Mouse (Mus musculus) liver, embryonic 15.5 days (tissue): ENCODE results near the gene Rpa3. TPM values are rescaled to one million over a fixed set of nuclear protein-coding genes. Genes with fewer than 3 reads are reported as not detected.

Experiments
- ATAC-seq: fragments of 200-750 bp; cut with Nextera tagmentation; 2 replicates; pipeline ENCODE4 v1.8.0; 2017; ENCODE audit warnings: moderate number of reproducible peaks, mild to moderate bottlenecking, moderate library complexity; ENCODE audit not compliant: insufficient read depth
- H3K27ac ChIP-seq: fragments of 300-500 bp; sonication (generic); replicated peaks from 2 replicates; pipeline ENCODE4 v1.5.1; 2015; ENCODE audit warnings: mild to moderate bottlenecking, inconsistent platforms
- H3K27me3 ChIP-seq: fragments of 300-500 bp; sonication (generic); 2 replicates; pipeline ENCODE4 v1.6.1; 2015; ENCODE audit warnings: mild to moderate bottlenecking, inconsistent platforms
- H3K36me3 ChIP-seq: fragments of 300-500 bp; sonication (generic); replicated peaks from 2 replicates; pipeline ENCODE4 v1.6.1; 2015; ENCODE audit warnings: moderate library complexity, mild to moderate bottlenecking, inconsistent platforms
- H3K4me1 ChIP-seq: fragments of 300-500 bp; sonication (generic); replicated peaks from 2 replicates; pipeline ENCODE4 v1.6.1; 2015; ENCODE audit warnings: inconsistent platforms
- H3K4me2 ChIP-seq: fragments of 300-500 bp; sonication (generic); 2 replicates; pipeline ENCODE4 v1.6.1; 2015; ENCODE audit warnings: moderate library complexity, mild to moderate bottlenecking, inconsistent platforms
- H3K4me3 ChIP-seq: fragments of 300-500 bp; sonication (generic); replicated peaks from 2 replicates; pipeline ENCODE4 v1.5.1; 2015; ENCODE audit warnings: mild to moderate bottlenecking, inconsistent platforms
- H3K9ac ChIP-seq: fragments of 300-500 bp; sonication (generic); 2 replicates; pipeline ENCODE4 v1.6.1; 2015; ENCODE audit warnings: moderate library complexity, mild to moderate bottlenecking, inconsistent platforms
- H3K9me3 ChIP-seq: fragments of 300-500 bp; sonication (generic); replicated peaks from 2 replicates; pipeline ENCODE4 v1.6.1; 2016; ENCODE audit warnings: inconsistent platforms
- WGBS: fragments of 180-500 bp; shearing (Covaris S2); methylation state at CpG from one replicate; pipeline ENCODE4 v1.1.7; 2015; ENCODE audit warnings: mixed read lengths; ENCODE audit not compliant: insufficient replicate concordance; 5-methylcytosine and 5-hydroxymethylcytosine counted together
- polyA plus RNA-seq: library from polyadenylated mRNA; unstranded; fragments of >200 nt; fragmentation: Nextera tagmentation; extraction: Ambion mirVana; gene quantifications from 2 replicates; pipeline ENCODE4 v1.2.1, GENCODE M21; 2015

Gene Rpa3
- 71.2 and 89.2 TPM in 2 replicates for polyA plus RNA-seq

GRCm38 (mm10) chr6:8259004-8259666, at the start of gene Rpa3, which contains the start of the genes Umad1 and Gm45062:
Gene Rpa3 (minus strand): TSS chr6:8259173.
Gene Umad1 (plus strand): TSS chr6:8259288.
Gene Gm45062 (plus strand): TSS chr6:8259450.
- ATAC-seq: peak; percentile 100
- Histone ChIP-seq H3K4me3 (peak within 1 kb of the TSS; percentile 79), H3K4me2 (peak within 1 kb of the TSS; percentile 93), H3K9ac (peak within 1 kb of the TSS; percentile 81), H3K27me3 (no peaks in the 10 kb centered on the region), H3K4me1 (peaks cover 21% of the 10 kb centered on the region), H3K9me3 (no peaks in the 10 kb centered on the region), H3K27ac (peak within 1 kb of the TSS; percentile 90), H3K36me3 (peaks cover 11% of the 10 kb centered on the region)
- WGBS: under 1% methylated on average over 63 of the region's 64 CpGs

- ATAC-seq: no peak
- no peak overlapping the region for H3K4me2 ChIP-seq
- no peak overlapping the region for H3K9ac ChIP-seq
- no peak overlapping the region for H3K27ac ChIP-seq
- WGBS: 74% methylated on average over 6 of the region's 6 CpGs
- no peaks in the 10 kb centered on the region for H3K36me3 ChIP-seq
- no peaks in the 10 kb centered on the region for H3K4me1 ChIP-seq
- no peaks in the 10 kb centered on the region for H3K9me3 ChIP-seq
- H3K4me3 ChIP-seq: no peak overlapping the region
- H3K27me3 ChIP-seq: no peaks in the 10 kb centered on the region
These were observed 49.2 kb upstream of the Rpa3 start for GRCm38 (mm10) chr6:8307878-8308775.

GRCm38 (mm10) chr6:8299066-8299863, 40.3 kb upstream of the Rpa3 start:
- WGBS: 67% methylated on average over 6 of the region's 6 CpGs
- Histone ChIP-seq H3K9me3 (no peaks in the 10 kb centered on the region), H3K4me1 (no peaks in the 10 kb centered on the region), H3K4me3 (no peak overlapping the region), H3K9ac (no peak overlapping the region), H3K27ac (no peak overlapping the region), H3K36me3 (no peaks in the 10 kb centered on the region), H3K27me3 (no peaks in the 10 kb centered on the region), H3K4me2 (no peak overlapping the region)
- no peak for ATAC-seq

GRCm38 (mm10) chr6:8294048-8294784, 35.2 kb upstream of the Rpa3 start:
- Histone ChIP-seq H3K36me3 (no peaks in the 10 kb centered on the region), H3K27ac (no peak overlapping the region), H3K4me2 (no peak overlapping the region), H3K9me3 (no peaks in the 10 kb centered on the region), H3K4me1 (no peaks in the 10 kb centered on the region), H3K27me3 (no peaks in the 10 kb centered on the region), H3K9ac (no peak overlapping the region), H3K4me3 (no peak overlapping the region)
- 71% methylated on average over 4 of the region's 4 CpGs for WGBS
- ATAC-seq: no peak

- H3K9me3 ChIP-seq: no peaks in the 10 kb centered on the region
- H3K36me3 ChIP-seq: no peaks in the 10 kb centered on the region
- H3K9ac ChIP-seq: no peak overlapping the region
- WGBS: 79% methylated on average over 4 of the region's 4 CpGs
- H3K4me3 ChIP-seq: no peak overlapping the region
- no peak overlapping the region for H3K4me2 ChIP-seq
- no peak overlapping the region for H3K27ac ChIP-seq
- no peaks in the 10 kb centered on the region for H3K4me1 ChIP-seq
- no peaks in the 10 kb centered on the region for H3K27me3 ChIP-seq
- no peak for ATAC-seq
These were observed 30.0 kb upstream of the Rpa3 start for GRCm38 (mm10) chr6:8288755-8289580.

GRCm38 (mm10) chr6:8286146-8286545, 27.2 kb upstream of the Rpa3 start:
- Histone ChIP-seq H3K9ac (no peak overlapping the region), H3K36me3 (no peaks in the 10 kb centered on the region), H3K9me3 (no peaks in the 10 kb centered on the region), H3K4me1 (no peaks in the 10 kb centered on the region), H3K4me3 (no peak overlapping the region), H3K4me2 (no peak overlapping the region), H3K27ac (no peak overlapping the region), H3K27me3 (no peaks in the 10 kb centered on the region)
- no peak; the same call in 1 of the 2 replicates for ATAC-seq
- WGBS: 84% methylated on average over 3 of the region's 3 CpGs

- WGBS: 57% methylated on average over 3 of the region's 3 CpGs
- no peaks in the 10 kb centered on the region for H3K27me3 ChIP-seq
- H3K4me3 ChIP-seq: no peak overlapping the region
- H3K27ac ChIP-seq: no peak overlapping the region
- no peaks in the 10 kb centered on the region for H3K9me3 ChIP-seq
- ATAC-seq: no peak
- H3K9ac ChIP-seq: no peak overlapping the region
- no peaks in the 10 kb centered on the region for H3K36me3 ChIP-seq
- H3K4me2 ChIP-seq: no peak overlapping the region
- H3K4me1 ChIP-seq: no peaks in the 10 kb centered on the region
These were observed 26.5 kb upstream of the Rpa3 start for GRCm38 (mm10) chr6:8285401-8285960.

GRCm38 (mm10) chr6:8283255-8283654, 24.3 kb upstream of the Rpa3 start:
- 42% methylated on average over 4 of the region's 4 CpGs for WGBS
- no peak overlapping the region for H3K9ac ChIP-seq
- no peak overlapping the region for H3K27ac ChIP-seq
- no peaks in the 10 kb centered on the region for H3K27me3 ChIP-seq
- ATAC-seq: no peak
- no peak overlapping the region for H3K4me2 ChIP-seq
- no peaks in the 10 kb centered on the region for H3K4me1 ChIP-seq
- H3K4me3 ChIP-seq: no peak overlapping the region
- H3K9me3 ChIP-seq: no peaks in the 10 kb centered on the region
- no peaks in the 10 kb centered on the region for H3K36me3 ChIP-seq

- Histone ChIP-seq H3K4me2 (no peak overlapping the region), H3K9ac (no peak overlapping the region), H3K4me3 (no peak overlapping the region), H3K9me3 (no peaks in the 10 kb centered on the region), H3K27ac (no peak overlapping the region), H3K36me3 (no peaks in the 10 kb centered on the region), H3K4me1 (peaks cover 4% of the 10 kb centered on the region), H3K27me3 (no peaks in the 10 kb centered on the region)
- WGBS: 63% methylated on average over 5 of the region's 5 CpGs
- ATAC-seq: no peak
These were observed 19.5 kb upstream of the Rpa3 start for GRCm38 (mm10) chr6:8278426-8279002.
